21 mouse cellular contexts compared by ENCODE assay signal in genomic region chr6:55459545-55460397, GRCm38 (mm10). TPM values are rescaled to one million over a fixed set of nuclear protein-coding genes. Genes with fewer than 3 reads are reported as not detected.
DNase-seq lines count a peak whose midpoint lies in the region; ATAC-seq and TF ChIP-seq lines count a peak whose summit lies in the region.
"Had no signal": no experiment of that assay in that cellular context is flagged by ENCODE, and none has a peak within 500 bp of the region (broad histone marks: within the 10 kb centered on the region; RNA-seq: fewer than 3 reads in every experiment).

No protein-coding gene starts in this region.

- ATAC-seq in inflammation-experienced regulatory T-cells, adult 6 months, result no peak

- H3K27me3 ChIP-seq in cerebellum, adult 2 months (ENCODE audit: control insufficient read depth, insufficient read depth, low read length), result no peaks in the 10 kb centered on the region
- H3K27me3 ChIP-seq: embryonic facial prominence, embryonic 15.5 days had no signal

- no peak; the same call in 1 of the 2 replicates for TF ChIP-seq CTCF in layer of hippocampus, adult 2 months (conservative IDR thresholded peaks at IDR 0.05)
- no peak for TF ChIP-seq CTCF in cerebellum, adult 2 months (IDR thresholded peaks at IDR 0.05; ENCODE audit: borderline replicate concordance, insufficient read depth, low read depth, low read length)

- no peak for DNase-seq in layer of hippocampus, adult 2 months (ENCODE audit: low spot score in 2 of 2)
- DNase-seq in layer of hippocampus, adult 8-10 months (ENCODE audit: low spot score in 2 of 2), result no peak
- peak; percentile 53 for DNase-seq in cerebellum, adult 11 months
- peak; percentile 64 to 65 for DNase-seq in cerebellum, adult 2 months
- DNase-seq in cerebellum, postnatal 36 days, result peak; percentile 53 to 54
- DNase-seq in c-Kit-positive CD71-positive TER-119-positive erythroid progenitor cells, embryonic 14.5 days (ENCODE audit: low spot score), result no peak
- DNase-seq: gastrocnemius, postnatal 10 days; heart, adult 11 months; heart, postnatal 14 days; kidney, adult 9 months; kidney, postnatal 25 days; layer of hippocampus, adult 9-11 months; liver, embryonic 13.5 days; lung, embryonic 14.5 days; lung, postnatal 4 days; right cerebral cortex, postnatal 25 days had no signal

- WGBS in cerebellum, adult 2 months, result 10% methylated on average over 20 of the region's 20 CpGs

- H3K27ac ChIP-seq in layer of hippocampus, adult 2 months, result peak overlapping the region; percentile 57
- H3K27ac ChIP-seq in cerebellum, adult 2 months (ENCODE audit: insufficient read depth, low read length), result no peak overlapping the region; the same call in 1 of the 2 replicates
- H3K27ac ChIP-seq: embryonic facial prominence, embryonic 15.5 days; limb, embryonic 13.5 days; liver, embryonic 13.5 days had no signal

- peaks cover 54% of the 10 kb centered on the region for H3K4me1 ChIP-seq in cerebellum, adult 2 months (ENCODE audit: control insufficient read depth, insufficient read depth, low read length)
- H3K4me1 ChIP-seq: embryonic facial prominence, embryonic 15.5 days; heart, embryonic 12.5 days; liver, embryonic 13.5 days had no signal

- H3K4me3 ChIP-seq in layer of hippocampus, adult 2 months, result no peak overlapping the region; the same call in 1 of the 2 replicates
- no peak overlapping the region for H3K4me3 ChIP-seq in cerebellum, adult 2 months (replicated peaks; ENCODE audit: insufficient read depth, low read depth, low read length)
- H3K4me3 ChIP-seq: embryonic facial prominence, embryonic 15.5 days; heart, embryonic 12.5 days; limb, embryonic 13.5 days; liver, embryonic 13.5 days had no signal

- TF ChIP-seq POLR2A in cerebellum, adult 2 months (IDR thresholded peaks at IDR 0.05; ENCODE audit: borderline replicate concordance, insufficient read depth, low read length), result no peak

RNA-seq across cellular contexts. Expression of gene Adcyap1r1, which starts 8.0 kb away (rescaled TPM):
- total RNA-seq in layer of hippocampus, adult 2 months (2021), result 100 to 1,000 TPM; 146 to 148 TPM
- total RNA-seq in layer of hippocampus, adult 8-10 months (2022), result 100 to 1,000 TPM; 130 to 163 (median 141) TPM
- polyA plus RNA-seq in cerebellum, adult 2 months (2012; rRNA removed), result 71.6 and 77.6 TPM in 2 replicates
- not detected for polyA plus RNA-seq in inflammation-experienced regulatory T-cells, adult 6 months (2017; shearing (Covaris generic))
- total RNA-seq: neutrophil, adult 5-6 weeks had no signal

Comparison
In these comparisons a context has a peak if more than half of its experiments do, and no peak if none do; other contexts are left out.
1. DNase-seq: peak in cerebellum, adult 11 months (single experiment), cerebellum, adult 2 months (2 of 2) and cerebellum, postnatal 36 days (2 of 2); none in layer of hippocampus, adult 2 months (0 of 2), layer of hippocampus, adult 8-10 months (0 of 2) and c-Kit-positive CD71-positive TER-119-positive erythroid progenitor cells, embryonic 14.5 days (single experiment).